Mouse (Mus musculus): ENCODE measurements around the gene Vopp1.
"Not testable (repeated sequence)": the region's sequence is repeated elsewhere in the genome, so short reads cannot be mapped to it uniquely, and the experiment has no call there.

Gene Vopp1

DNA sequence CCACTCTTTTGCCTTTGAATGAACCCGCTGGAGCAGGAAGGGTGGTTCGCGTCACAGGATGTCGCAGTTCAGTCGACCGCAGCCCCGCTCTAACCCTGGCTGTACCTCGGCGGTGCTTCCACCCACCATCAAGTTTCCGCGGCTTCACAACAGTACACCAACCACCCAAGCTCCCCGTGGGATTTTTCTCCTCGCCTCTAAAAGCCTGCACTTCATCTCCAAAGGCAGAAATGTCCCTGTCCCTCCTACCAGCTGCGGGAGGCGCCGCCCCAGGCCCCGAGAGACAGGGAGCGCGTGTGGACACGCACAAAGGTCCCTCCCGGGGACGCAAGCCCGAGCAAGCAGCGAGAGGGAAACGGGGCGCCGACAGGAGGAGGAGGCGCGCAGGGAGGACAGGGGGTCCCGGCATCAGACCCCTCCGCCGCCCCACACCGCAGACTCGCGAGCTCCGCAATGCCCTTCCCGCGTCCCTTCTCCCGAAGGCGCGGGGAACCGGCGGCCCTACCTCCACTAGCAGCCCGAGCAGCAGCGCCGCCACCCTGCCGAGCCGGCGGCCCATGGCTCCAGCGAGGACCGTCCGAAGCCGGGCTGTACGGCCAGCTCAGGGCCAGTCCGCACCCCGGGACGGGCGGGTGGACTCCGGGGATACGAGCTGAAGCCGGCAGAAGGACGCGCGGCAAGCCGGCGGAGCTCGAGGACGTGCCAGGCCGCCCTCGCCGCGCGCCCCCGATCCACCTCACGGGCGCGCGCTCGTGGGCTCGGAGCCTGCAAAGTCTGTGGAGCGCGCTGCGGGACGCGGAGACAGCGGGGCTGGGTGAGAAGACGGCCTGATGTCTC, at the start of gene Vopp1:
Gene Vopp1 (minus strand): TSS at position 738 of the 837 bp plus-strand sequence.
- peak; percentile 77 for DNase-seq

DNA sequence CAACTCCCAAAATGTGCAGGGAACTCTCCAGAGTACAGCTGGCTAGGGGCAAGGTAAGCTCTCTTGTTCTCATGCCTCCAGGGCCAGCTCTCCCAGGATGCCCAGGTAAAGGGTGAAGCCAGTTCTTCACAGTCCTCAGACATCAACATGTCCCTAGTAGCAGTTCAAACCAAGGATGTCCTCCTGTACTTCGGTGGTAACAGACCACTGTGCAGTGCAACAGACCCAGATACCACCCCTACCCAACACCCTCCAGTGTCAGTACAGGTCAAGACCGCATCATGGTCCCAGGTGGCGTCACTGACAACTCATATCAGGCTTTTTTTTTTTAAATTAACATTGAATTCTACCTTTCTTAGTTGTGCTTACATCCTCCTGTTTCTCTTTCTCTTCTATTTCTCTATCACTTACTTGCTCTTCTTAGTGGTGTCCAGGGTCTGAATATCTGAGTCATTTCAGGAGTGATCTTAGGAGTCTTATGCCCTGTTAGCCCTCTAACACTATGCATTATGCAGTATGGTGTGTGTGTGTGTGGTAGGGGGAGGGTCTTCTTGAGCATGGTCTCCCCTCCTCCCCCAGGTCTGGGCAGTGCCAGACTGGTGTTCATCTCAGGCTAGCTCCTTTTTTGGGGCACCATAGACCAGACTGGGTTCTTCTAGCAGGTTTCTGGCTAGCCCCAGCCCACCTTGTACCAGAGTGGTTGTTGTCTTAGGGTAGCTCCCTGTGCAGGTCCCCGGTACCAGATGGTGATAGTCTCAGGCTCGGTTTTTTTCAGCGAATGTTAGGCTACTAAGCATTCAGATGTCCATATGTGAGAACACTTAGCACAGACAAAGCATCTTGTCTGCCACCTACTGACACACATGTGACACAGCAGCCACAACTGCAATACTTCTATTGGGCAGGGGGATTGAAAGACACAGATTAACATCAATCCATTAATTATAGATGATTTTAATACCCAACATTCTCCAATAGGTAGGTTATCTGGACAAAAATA, 34.4 kb upstream of the Vopp1 start:
- peak; percentile 9 for DNase-seq

DNA sequence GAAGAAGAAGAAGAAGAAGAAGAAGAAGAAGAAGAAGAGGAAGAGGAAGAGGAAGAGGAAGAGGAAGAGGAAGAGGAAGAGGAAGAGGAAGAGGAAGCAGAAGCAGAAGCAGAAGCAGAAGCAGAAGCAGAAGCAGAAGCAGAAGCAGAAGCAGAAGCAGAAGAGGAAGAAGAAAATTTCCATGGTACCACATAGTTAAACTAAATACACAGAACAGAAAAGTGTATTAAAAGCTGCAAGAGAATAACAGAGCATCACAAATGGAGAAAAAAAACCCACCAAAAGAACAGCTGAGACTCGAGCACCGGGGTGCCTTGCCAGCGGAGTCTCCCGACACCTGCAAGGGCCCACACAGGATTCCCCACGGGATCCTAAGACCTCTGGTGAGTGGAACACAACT, 26.2 kb upstream of the Vopp1 start:
- not testable (repeated sequence) for DNase-seq

DNA sequence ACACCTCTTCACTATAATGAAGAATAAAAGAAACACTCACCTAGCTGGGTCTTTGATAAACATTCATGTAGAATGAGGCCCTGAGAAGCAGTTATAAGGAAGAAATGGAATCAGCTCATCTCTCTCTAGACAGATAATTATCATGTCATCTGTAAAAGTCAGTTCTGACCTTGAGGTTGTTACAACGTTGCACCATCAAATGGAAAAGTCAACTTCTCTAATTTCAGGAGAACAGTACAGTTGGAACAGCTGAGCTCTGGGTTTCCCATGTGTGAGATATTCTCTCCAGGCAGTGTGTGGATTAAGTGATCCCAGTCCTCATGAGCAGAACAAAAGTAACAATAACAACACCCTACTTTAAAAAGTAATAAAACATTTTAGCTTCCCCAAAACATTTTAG, 25.3 kb upstream of the Vopp1 start, which contains the start of gene Vmn1r21:
Gene Vmn1r21 (minus strand): TSS at position 58 of the 400 bp plus-strand sequence.
- no peak for DNase-seq

DNA sequence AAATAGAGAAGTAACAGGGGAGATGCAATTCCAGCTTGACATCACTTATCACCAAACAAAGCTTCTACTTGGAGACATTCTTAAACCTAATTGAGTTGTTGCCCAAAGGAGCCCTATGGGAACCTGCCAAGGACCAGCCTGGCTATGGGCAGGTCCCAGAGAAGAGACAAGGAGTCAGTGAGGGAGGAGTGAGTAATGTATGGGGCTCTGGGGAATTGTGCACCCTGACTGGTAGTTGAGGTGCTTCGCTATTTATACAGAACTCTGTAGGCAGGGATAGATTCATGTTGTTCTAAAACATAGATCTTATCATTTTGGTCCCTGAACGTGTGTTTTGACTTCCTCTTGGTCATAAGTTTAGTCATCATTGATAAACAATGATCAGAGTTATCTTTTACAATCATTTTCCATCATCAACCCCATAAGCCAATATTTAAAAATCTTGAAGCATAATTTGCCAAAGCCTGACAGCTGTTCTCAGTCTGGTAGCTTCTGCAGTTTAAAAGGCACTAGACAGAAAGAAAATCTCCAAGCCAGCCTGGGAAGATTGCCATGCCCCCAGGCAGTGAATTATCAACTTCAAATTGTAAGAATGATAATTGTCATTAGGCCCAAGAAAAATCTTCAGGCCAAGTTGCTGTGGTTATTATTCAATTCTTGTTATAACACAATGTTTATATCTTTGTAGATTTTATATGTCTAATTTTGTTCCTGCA, 14.9 kb upstream of the Vopp1 start:
- DNase-seq = no peak

DNA sequence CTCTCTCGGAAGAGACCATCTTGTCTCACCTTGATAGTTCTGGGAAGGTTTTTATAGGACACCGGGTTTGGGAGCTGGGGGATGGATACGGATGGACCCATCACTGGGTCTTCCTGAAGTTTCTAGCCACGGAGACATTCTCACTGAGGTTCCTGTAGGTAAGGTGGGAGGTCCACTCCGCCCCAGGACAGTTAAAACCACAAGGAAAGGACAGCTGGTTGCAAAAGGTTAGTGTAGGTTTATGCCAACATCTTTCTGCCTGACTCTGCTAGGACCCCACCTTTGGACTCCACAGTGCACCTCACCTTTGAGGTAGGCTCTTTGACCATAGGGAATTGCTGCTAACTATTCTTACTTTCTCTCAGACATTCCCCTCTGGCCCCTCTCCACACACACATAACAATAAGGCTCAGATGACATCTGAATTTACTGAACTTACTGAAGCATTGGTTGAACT, 328 bp upstream of the Vopp1 start:
- no peak for DNase-seq

DNA sequence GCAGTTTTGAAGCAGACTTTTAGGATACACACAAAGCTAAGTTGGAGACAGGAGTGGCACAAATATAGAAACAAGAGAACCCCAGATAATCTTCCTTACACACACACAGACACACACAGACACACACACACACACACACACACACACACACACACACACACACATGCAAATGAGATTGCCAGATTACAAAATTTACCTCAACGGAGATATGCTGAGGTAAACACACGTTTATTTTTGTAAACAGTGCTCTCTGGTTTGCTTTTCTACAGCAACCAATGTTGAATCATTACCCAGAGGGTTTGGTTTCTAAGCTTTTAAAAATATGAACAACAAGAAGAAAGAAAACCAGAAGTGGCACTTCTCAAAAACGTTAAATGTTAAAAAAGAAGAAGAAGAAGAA, 1.5 kb downstream of the Vopp1 start:
- DNase-seq = no peak

DNA sequence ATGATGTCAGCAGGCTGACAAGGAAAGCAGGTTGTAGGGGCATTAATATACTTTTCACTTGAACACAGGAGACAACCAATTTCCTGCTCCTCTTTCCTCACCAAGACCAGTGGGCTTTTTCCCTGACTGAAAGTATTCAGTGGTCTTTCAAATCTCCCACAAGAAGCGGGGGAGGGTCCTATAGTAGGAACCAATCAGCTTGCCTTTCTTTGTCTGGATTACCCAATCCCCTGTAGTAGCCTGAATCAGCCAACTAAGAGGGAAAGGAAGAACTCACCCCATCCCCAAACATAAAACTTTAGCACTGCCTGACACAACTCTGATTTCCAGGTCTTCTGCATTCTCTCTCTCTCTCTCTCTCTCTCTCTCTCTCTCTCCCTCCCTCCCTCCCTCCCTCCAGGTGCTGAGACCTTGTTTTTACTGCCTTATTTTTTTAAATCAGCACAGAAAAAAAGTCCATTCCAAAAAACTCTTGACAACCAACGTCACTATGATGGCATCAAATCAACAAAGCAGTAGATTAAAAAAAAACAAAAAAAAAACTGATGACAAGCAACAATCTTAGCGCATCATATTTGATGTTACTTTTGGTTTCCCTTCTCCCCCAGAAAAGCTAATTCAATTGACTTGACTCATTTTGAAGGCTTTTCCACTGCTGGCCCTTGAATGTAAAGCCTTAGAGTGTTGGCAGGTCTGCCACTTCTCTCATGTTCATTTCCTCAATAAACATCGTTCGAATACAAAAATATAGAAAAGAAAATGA, 2.1 kb downstream of the Vopp1 start:
- DNase-seq = no peak

DNA sequence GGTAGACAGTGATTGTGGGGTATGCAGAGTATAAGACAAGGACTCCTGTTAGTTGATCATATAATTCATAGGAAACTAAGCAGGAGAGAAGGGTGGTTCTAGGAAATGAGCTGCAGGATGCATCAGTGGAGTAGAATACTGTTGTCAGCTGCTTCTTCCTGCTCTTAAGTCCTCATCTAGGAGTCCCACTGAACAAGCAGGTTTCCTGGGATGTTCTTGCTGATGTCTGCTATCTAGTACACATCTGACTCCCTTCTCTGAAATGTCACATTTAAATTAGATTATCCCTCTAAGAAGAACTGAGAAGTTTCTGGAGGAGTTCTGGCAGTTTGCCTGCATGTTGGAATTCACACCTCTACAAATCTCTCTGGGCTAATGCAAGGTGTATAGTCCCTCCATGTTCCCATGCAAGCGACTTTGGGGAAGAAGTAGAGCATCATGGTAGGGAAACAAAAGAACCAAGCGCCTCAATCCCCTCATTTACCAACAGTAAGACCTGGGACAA, 10.5 kb downstream of the Vopp1 start:
- no peak for DNase-seq

DNA sequence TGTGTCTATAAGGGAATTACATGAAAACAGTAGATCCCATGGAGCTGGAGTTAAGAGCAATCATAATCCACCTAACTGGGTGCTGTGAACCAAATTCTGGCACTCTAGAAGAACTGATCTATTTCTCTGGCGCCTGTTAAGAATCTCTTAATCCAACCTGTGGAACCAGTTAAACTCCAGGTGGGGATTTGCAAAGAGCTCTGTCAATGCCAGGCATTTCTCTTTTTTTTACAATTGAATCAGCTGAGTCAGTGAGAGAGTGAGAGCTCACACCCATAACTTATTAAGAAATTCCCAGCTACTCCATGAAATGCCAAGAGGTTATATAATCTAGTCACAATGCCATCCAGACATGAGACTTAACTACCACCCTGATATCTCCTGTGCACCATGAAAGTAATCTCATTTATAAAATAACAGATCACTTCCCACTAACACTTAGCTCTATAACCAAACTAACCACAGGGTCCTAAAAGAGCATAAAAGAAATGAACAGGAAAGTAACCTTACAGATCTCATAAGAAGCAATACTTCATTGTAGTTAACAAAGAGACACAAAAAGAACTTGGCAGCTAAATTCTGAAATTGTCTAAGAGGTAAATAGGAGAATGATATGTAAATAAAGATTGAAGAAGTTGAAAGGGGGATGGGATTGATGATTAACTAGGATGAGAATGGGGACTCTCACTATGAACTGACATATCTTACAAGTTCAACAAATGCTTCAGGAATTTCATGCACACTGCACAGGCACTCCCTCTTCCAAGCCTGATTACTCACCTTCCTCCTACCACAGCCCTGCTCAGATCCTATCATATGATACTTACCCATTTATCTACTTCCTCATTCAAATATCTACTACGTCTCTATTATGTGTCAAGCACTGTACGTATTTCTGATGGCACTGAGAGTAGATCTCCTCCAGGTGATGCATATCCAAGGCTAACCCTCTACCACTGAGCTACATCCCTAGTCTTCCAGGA, 12.9 kb downstream of the Vopp1 start:
- DNase-seq = no peak

DNA sequence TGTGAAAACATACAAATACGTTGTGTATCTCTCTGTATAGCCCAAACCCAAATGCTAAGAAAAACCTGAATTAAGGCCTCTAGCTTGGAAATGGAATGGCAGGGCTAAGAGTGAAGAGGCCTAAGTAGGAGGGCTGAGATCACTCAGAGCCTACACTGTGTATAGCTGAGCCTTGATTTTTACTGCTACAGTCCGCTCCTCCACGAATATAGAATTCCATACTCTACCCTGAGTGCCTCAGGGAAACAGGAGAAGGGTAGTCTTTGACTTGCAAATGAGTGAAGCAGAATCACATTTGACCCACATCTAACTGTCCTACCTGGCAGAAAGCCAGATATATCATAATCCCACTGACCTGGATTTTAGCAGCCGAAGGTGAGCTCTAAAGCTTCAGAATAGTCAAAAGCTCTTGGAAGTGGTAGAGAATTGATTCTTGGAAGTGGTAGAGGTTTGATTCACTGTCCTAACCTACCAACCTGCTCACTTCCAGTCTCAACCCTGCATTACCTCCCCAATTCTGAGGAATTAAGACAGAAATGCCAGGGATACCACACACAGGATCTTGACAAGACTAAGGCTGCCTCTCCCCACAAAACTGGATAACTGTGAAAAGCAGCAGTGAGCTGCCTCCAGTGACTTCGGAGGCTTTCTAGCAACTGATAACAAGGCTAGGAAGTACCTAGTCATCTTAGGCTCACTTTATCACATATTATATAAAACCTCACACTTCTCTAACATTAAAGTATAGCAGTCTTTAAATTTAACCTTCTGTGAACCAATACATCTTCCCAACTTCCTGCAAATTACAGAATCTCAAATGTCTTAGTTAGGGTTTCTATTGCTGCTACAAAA, 19.5 kb downstream of the Vopp1 start:
- DNase-seq = no peak

DNA sequence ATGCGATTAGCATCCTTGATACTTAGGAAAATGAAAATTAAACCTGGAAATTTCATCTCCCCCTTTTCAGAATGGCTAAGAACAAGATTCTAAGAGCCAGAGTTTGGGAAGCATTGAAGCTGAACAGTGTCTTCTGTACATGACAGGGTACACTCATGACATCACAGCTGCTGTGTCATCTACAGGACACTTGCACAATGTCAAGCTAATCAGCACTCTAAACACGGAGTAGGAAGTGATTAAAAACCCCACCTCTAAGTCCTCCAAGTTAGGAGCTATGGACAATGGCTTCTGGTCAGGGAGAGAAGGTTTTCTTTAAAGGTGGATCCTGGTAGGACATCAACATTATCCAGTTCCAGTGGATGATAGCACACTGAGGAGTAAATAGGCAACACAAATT, 21.8 kb downstream of the Vopp1 start:
- no peak for DNase-seq

DNA sequence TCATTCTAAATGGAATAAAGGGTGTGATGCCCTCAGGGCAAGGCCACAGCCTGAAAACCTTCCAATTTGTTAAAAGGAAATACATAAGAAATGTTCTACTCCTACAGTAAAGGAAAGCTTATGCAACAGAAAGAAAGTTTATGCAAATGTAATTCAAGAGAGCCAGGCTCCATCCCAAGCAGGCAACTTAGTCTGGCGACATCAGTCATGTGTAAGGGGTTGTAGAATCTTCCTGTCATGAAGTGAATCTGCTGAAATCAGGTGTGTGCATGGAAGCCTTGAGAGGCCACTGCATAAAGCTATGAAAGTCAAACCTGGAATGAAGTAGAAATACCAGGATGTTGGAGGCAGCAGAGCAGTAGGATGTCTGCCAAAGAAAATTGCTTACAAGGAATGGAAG, 26.0 kb downstream of the Vopp1 start:
- no peak for DNase-seq

DNA sequence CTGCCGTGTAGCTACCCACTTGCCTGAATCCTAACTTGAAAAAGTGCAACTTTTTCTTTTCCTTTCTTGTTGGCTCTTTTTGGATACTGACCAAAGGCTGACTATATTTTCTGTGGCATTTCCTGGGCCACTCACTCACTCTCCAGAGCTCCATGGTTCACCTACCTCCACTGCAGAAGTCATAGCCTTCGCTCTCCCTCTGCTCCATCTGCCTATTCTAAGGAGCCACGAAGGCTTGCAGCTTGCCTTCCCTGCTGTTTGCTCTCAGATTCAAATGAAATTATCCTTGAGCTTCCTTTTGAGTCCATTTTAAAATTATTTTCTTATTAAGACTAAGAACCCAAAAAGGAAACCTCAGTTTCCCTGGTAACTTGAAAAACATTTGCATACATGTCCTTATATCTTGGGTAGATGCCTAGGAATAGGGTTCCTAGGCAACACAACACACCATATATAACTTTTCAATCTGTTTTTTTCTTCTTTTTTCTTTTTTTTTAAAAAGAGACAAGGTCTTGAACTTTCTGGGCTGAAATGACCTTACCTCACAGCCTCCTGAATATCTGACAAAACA, 28.0 kb downstream of the Vopp1 start:
- DNase-seq = no peak

DNA sequence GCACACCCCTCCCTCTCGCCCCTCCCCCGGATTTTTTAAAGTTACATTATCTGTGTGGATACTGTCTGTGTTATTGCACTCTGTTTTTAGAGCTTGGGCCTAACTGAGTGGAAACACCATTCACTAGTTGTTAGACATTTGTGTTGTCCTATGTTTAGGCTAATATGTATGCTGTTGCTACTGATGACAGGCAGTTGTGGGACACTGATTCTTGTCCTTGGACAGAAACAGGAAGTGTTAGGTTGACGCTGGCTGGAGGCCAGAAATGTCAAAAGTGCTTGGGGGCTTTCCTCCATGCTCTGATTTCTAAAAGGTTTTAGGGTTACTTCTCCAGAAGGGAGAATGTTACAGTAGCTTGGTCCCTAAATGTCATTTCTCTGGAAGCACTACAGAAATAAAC, 29.1 kb downstream of the Vopp1 start:
- no peak for DNase-seq

DNA sequence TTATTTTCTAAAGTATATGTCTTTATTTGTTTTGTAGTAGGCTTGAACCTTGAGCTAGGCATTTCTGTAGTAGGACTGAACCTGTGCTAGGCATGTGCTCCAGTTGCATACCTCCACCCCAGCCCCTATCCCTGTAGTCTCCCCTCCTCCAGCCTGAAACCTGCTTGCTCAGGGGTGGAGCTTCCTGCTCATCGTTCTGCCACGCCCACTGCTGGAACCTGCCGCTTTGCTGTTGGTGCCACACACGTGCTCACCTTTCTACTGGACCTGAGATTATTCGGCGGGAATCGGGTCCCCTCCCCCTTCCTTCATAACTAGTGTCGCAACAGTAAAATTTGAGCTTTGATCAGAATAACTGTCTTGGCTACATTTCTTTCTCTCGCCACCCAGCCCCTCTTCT, 32.1 kb downstream of the Vopp1 start:
- not testable (repeated sequence) for DNase-seq

DNA sequence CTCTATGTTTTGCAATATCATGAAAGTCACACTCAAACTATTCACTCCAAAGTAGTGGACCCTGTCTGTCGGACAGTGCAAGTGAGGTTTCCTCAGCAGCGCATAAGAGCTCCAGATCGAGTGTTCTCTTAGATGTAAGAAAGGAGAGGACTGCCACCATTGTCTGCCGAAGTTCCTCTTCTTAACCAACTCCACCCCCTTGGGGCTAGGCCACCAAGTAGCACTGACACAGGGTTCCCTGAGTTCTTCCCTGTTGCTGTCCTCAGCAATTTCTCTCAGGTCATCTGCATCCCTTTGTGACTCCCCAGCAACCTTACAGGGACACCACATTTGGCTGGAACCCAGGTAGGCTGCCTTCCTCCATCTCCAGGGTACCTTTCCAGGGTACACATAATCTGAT, 34.4 kb downstream of the Vopp1 start:
- no peak for DNase-seq

DNA sequence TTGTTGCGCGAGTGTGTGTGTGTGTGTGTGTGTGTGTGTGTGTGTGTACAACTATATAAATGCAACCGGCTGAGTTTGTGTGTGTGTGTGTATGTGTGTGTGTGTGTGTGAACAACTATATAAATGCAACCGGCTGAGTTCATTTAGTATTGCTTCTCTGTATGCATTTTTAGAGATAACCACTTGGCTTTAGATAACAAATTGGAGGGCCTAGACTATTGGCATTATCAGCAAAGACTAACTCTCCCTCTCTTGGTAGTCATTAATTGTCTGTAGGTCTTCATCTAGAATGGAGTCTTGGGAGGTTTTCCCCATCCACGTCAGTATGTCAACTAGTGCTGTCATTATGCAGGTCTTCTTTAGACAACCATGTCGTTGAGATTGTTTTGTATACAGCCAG, 37.6 kb downstream of the Vopp1 start:
- no peak for DNase-seq

DNA sequence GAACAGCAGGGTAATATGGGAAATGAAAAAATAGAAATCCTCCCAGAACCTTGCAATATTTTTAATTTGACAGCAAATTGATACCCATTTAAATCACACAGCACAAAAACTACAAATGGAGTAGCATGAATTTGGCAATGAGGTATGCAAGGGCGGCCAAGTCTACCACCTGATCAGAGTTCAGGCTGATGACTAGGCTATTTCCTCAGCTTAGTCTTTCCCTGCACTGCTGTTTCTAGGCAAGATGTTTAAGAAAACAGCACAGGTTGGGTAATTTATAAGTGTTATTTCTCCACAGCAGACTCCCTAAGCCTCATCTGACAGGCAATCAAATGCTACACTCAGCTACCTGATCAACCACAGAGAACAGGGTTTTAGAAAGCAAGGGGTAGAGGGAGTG, 40.7 kb downstream of the Vopp1 start:
- no peak for DNase-seq
